Mouse (Mus musculus) testis, adult 2 months (tissue): ENCODE measurements at regions not wholly inside any gene's neighbourhood (a gene's known extent, or its start where the extent isn't known, plus 50 kb on each side); places are given as distances from the start of the nearest gene placed in this dataset.

Experiments
- CTCF ChIP-seq: fragments of 200-500 bp; IDR thresholded peaks from 2 replicates; pipeline ENCODE4 v1.5.1; 2012; ENCODE audit warnings: low read depth, mild to moderate bottlenecking, inconsistent platforms, low read length, moderate library complexity; ENCODE audit not compliant: control insufficient read depth, insufficient read depth, insufficient replicate concordance
- POLR2A ChIP-seq: fragments of 200-500 bp; IDR thresholded peaks from 2 replicates; pipeline ENCODE4 v1.6.1; 2012; ENCODE audit warnings: low read depth, mild to moderate bottlenecking, inconsistent platforms, low read length, moderate library complexity; ENCODE audit not compliant: control insufficient read depth

DNA sequence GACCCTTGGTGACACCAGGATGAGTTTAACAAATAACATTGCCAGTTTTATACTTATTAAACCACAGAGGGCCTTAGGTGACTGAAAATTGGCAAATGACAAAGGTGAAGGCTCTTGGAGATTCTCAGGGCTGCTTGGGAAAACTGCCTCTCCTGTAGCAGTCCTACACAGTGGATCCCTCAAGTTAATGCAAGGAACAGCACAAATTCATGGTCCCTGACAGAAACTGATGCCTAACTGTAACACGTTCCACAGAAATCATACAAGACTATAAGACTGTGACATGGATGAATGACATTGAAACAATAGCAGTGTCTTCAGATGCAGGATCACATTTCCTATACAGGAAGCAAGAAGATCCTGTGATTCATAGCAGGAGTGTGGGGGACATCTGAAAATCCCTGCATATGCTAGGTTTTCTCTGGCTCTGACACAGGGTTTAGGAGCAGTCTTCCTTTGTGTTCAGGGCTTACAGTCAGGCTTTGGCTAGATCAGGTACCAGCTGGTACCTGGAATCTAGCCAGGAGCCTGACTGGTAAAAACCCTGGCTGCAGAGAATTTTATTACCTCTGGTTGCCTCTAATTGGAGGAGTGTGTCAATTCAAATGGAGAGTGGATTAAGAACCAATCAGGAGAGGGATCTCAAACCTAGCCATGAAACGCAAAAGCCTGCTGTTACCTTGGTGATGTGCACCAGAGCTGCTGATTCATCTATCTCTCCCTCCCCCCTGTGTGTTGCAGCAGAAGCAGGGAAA lies 468.9 kb upstream of the Ndn start:
- TF ChIP-seq POLR2A (no peak), CTCF (no peak)
